Mouse (Mus musculus): ENCODE data around the gene 1700037H04Rik. TPM values are rescaled to one million over a fixed set of nuclear protein-coding genes. Genes with fewer than 3 reads are reported as not detected.
"Not testable (repeated sequence)": the region's sequence is repeated elsewhere in the genome, so short reads cannot be mapped to it uniquely, and the experiment has no call there.

1700037H04Rik gene
- total RNA-seq, 2 experiments from 2014 or later, result 11.5 to 12.2 TPM

DNA sequence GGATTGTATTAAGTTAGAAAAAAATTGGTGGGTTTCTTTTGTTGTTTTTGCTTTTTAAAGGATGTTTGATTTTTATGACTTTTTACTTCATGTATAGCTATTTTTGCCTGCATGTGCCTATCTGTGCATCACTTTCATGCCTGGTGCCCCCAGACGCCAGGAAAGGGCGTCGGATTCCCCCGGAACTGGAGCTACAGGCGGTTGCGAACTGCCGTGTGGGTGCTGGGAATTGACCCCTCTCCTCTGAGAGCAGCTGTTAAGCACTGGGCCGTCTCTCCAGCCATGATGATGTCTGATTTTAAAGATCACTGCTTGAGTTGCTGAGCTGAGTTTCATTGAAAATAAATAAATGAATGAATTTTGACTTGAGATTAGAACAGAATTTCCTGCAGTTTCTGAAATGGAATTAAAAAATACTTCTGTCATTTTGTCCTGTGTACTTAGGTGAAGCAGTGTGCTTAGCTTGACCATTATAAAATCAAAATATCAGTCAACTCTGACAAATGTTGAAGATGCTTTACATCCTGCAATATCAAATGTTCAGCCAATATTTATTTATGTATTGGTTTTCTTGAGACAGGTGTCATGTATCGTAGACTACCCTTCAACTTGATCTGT lies 26.8 kb downstream of the 1700037H04Rik start, which contains the start of gene Gm11037:
Gene Gm11037, plus strand, starts transcription at position 568 of the 618 bp plus-strand sequence.
- no peak for DNase-seq (ENCODE audit: low spot score)
- intact Hi-C loops (cut with DNase I), result no loop called here

DNA sequence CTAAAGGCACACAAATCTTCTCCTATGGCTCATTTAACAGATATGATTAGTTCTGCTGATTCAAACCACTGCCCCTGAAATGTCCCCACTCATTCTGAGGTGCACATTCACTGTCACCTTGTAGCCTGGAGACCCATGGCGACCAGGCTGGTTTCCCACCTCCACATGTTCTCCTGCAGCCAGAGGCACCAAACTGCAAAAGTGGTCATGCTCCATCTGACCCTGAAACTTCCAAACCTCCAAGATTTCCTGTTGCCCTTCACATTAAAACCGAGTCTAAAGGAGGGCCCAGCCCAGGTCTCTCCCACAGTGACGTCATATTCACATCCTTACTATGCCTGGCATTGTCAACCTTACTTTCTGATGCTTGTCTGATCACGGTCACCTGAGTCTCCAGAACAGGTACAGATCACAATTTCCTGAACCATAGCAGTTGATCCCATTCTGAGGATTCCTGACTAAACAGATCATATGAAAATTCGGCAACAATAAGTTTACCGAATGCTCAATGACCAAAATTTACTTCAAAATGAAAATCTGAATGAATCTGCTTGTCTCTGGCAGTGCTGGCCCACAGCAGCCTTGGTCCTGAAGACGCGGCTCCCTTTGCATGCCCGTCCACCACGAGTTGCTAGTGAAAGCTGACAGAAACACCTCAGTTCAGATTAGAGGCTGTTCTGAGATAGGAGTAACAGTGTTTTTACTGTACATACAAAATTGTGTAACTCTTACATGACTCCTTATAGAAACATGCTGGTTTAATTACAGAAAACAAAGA lies 27.6 kb downstream of the 1700037H04Rik start:
- intact Hi-C loops (cut with DNase I), result no loop called here
- no peak for DNase-seq (ENCODE audit: low spot score)

GRCm38 (mm10) chr2:131130849-131131248 lies 29.0 kb downstream of the 1700037H04Rik start:
- intact Hi-C loops (cut with DNase I), result no loop called here
- no peak for DNase-seq (ENCODE audit: low spot score)

DNA sequence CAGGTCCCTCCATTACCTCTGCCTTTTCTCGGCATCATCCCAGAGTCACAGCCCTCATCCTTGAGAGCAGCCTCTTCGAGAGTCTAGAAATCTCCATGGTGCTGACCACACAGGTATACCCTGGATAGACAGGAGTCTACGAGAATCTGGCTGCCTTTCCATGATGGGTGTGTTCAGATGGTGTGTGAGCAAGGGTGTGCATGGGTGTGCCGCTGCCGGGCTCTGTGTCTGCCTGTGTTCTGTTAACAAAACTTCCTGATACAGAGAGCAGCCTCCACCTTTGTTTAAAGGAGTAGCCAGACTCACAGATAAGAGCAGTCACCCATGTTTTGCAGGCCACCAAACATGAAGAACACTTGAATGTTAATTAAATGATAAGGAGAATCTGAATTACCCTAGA lies 30.0 kb downstream of the 1700037H04Rik start:
- DNase-seq (ENCODE audit: low spot score), result no peak
- intact Hi-C loops (cut with DNase I), result no loop called here

- DNase-seq (ENCODE audit: low spot score), result no peak
These were observed 31.2 kb downstream of the 1700037H04Rik start for GRCm38 (mm10) chr2:131128636-131129157.

DNA sequence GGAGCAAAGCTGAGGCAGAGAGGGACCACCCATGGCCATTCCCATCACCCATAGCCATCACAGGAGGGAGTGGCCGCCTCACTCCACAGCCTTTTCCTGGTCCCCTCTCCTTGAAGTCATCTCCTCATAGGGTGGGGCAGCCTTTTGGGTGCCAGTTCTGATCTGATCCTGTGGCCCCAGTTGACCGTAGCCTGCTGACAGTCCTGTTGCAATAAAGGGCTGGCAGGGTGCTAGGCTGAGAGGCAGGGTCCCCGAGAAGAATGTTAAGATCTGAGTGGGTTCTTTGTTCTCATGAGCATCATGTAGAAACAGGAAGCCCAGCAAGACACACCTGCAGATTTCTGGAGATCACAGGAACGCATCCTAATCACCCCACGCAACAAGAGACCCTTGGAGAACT lies 31.7 kb downstream of the 1700037H04Rik start:
- no peak for DNase-seq (ENCODE audit: low spot score)
- intact Hi-C loops (cut with DNase I), result no loop called here

More at GRCm38 (mm10) chr2:131128636-131129157, 31.2 kb downstream of the 1700037H04Rik start:
- intact Hi-C loops (cut with DNase I), result no loop called here

DNA sequence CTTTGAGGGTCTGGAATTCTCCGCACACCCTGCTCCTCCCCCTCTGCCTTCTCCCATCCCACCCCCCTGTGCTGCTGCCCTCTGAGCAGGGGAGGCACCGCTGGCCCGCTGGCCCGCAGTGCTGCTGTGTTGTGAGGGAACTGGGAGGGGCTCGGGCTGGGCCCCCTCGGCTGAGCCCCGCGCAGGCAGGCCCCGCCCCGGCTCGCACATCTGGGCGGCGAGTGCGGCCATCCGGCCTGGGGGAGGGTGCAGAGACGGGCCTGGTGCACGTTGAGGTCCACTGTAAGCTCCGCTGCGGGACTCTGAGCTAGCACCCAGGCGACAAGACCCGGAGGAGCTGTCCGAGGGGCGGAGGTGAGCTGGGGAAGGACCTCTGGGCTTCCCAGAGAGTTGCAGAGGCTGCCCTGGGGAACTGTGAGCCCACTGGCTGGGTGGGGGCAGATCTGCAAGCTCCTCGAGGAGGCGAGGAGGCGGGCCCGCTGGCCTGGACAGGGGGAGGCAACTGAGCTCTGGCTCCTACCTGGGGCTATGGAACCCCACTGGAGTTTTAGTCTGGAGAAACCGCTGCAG lies 32.6 kb downstream of the 1700037H04Rik start, which contains the start of gene Hspa12b:
Gene Hspa12b, plus strand, starts transcription at position 120 of the 570 bp plus-strand sequence.
- DNase-seq (ENCODE audit: low spot score), result peak; percentile 78
- intact Hi-C loops (cut with DNase I), result loop anchor here (2.0 kb wide), 1 partner anchor 14 kb away; no protein-coding TSS in a partner anchor

DNA sequence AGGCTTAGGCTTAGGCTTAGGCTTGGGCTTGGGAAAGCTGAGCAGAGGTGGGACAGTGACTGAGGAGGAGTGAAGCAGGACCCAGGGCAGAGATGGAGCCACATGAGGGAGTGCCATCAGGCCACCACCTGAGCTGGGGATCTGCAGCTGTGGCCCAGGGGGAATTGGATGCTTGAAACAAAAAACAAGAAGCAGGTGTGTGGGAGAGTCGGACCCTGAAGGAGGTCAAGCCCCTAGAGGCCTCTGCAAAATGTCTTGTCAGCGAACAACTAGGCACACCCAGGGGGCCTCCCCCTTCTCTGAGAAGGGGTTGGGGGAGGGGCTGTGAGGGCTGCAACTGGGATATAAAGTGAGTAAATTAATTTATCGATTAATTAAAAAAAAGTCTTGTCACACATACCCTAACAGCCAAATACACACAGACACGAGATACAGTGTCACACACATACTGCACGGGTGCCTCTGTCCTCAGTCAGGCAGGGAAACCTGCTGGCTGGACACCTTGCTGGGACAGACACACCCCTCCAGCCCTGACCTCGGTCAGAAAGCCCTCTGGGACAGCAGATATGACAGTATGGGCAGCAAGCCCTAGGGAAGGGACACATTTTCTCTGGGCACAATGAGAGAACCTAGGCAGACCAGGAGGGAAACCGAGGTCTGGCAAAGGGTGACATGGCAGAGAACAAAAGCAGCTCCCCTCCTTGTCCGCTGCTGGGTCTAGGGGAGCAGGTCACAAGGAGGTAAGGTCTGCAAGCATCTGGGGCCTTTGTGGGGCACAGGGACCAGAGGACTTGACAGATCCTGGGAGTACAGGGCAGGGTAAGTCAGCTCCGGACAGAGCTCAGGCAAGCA lies 33.7 kb downstream of the 1700037H04Rik start:
- DNase-seq (ENCODE audit: low spot score), result no peak
- intact Hi-C loops (cut with DNase I), result loop anchor here (2.0 kb wide), 1 partner anchor 15 kb away; no protein-coding TSS in a partner anchor

DNA sequence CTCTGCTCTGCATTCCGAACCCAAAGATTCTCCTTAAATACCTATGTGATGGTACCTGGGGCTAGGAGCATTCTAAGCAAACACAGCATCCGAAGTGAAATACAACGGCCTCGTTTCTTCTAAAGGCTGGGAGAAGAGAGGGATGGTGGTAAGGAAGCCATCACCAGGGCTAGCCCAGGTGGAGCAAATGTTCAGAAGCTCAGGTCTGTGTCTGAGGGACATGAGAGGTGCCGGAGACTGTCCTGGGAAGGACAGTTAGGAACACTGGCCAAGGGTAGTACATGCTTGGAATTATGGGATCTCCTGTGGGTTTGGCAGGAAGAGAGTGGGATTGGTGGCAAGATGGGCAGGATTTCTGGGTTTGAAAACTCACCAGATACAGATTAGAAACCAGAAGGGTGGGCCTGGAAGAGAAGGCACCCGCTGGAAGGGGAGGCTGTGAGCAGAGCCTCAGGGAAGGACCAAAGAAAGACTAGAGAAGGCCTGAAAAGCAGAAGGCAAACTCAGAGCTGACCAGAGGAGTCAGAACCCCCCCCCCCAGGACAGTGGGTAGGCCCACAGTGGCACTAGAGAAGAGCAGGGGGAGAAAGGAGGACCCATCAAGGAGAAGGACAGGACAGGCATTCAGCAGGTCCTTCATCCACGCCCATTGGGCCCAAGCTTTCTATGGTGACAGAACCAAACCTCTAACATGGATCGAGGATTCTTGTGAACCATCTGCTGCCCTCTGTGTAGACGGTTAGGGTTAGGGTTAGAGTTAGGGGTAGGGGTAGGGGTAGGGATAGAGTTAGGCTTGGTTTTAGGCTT lies 34.5 kb downstream of the 1700037H04Rik start:
- DNase-seq (ENCODE audit: low spot score), result no peak
- intact Hi-C loops (cut with DNase I), result no loop called here

DNA sequence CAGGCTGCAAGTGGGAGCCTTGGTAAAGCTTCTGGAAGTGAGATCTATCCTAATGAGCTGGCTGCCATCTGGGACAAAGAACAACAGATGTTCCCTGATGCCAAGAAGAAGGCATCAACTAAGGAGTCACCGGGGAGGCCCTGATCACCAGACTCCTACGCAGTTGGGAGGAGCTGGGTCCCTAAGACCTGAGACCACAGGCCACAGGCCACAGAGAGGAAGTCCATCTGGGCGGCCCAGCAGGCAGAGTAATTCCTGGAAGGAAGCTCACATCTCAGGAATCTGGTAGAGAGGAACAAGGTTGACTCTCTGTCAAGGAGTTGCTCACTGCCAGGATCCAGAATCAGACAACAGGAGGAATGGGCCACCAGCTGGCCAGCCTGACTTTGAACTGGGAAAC lies 35.7 kb downstream of the 1700037H04Rik start:
- intact Hi-C loops (cut with DNase I), result no loop called here
- peak; percentile 59 for DNase-seq (ENCODE audit: low spot score)

- intact Hi-C loops (cut with DNase I), result no loop called here
- DNase-seq (ENCODE audit: low spot score), result no peak
These were observed 40.8 kb downstream of the 1700037H04Rik start for GRCm38 (mm10) chr2:131118968-131119574.

- intact Hi-C loops (cut with DNase I), result loop anchor here (2.0 kb wide), 1 partner anchor 373 kb away; no protein-coding TSS in a partner anchor
- DNase-seq (ENCODE audit: low spot score), result no peak
These were observed 53.9 kb downstream of the 1700037H04Rik start for GRCm38 (mm10) chr2:131105989-131106388.

DNA sequence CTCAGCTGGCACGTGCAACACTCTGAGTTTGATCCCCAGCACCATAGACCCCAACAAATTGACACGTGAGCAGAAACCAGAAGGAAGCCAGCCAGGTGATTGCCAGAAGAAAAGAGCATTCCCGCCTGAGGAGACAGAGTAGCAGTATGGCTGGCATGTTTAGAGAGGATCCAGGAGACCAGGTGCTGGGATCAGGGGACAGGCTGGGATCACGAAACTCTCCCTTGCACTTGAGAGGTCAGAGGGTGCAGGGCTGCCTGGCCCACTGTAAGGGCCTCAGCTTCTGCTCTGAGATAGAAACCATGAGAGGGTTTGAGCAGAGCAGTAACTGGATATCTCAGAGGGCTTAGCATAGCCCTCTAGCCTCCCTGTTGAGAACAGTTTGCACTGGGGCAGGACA lies 54.8 kb downstream of the 1700037H04Rik start:
- not testable (repeated sequence) for DNase-seq (ENCODE audit: low spot score)
- intact Hi-C loops (cut with DNase I), result loop anchor here (2.0 kb wide), 1 partner anchor 372 kb away; no protein-coding TSS in a partner anchor

- DNase-seq (ENCODE audit: low spot score), result no peak
- intact Hi-C loops (cut with DNase I), result loop anchor here (2.0 kb wide), 1 partner anchor 371 kb away; no protein-coding TSS in a partner anchor
These were observed 55.9 kb downstream of the 1700037H04Rik start for GRCm38 (mm10) chr2:131104021-131104420.

- intact Hi-C loops (cut with DNase I), result no loop called here
- no peak for DNase-seq (ENCODE audit: low spot score)
These were observed 58.4 kb downstream of the 1700037H04Rik start for GRCm38 (mm10) chr2:131101530-131101929.

- no peak for DNase-seq (ENCODE audit: low spot score)
- intact Hi-C loops (cut with DNase I), result loop anchor here (5.0 kb wide), 1 partner anchor 110 kb away; the partner anchor contains the start of gene Ap5s1
These were observed 62.8 kb downstream of the 1700037H04Rik start for GRCm38 (mm10) chr2:131097087-131097486.
